Mouse (Mus musculus): Measurements from ENCODE around the gene Gm13030. TPM values are rescaled to one million over a fixed set of nuclear protein-coding genes. Genes with fewer than 3 reads are reported as not detected.
"Not testable (repeated sequence)": the region's sequence is repeated elsewhere in the genome, so short reads cannot be mapped to it uniquely, and the experiment has no call there.

Gene Gm13030
- polyA plus RNA-seq, 1 experiment: not detected

DNA sequence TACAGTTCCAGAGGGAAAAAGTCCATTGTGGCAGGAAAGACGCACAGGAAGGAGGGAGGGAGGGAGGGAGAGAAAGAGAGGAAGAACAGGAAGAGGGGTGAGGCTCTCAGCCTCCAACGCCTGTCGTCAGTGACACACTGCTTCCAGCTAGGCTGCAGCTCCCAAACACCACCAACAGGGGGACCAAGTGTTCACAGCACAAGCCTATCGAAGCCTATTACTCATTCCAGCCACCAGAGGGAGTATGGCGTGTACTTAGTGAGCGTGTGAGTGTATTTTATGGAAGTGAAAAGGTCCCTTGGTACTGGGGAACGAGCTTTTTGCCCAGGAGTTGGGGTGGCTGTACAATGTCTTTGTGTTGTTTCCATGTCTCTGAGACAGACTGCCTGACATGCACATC, 17.3 kb downstream of the Gm13030 start:
- Histone ChIP-seq H3K4me3 (ENCODE audit: insufficient read depth, low read depth, low read length) (no peak overlapping the region), H3K4me1 (ENCODE audit: control insufficient read depth, insufficient read depth, insufficient read length, low read length) (no peaks in the 10 kb centered on the region), H3K27ac (replicated peaks; ENCODE audit: low read depth, low read length) (no peak overlapping the region)

DNA sequence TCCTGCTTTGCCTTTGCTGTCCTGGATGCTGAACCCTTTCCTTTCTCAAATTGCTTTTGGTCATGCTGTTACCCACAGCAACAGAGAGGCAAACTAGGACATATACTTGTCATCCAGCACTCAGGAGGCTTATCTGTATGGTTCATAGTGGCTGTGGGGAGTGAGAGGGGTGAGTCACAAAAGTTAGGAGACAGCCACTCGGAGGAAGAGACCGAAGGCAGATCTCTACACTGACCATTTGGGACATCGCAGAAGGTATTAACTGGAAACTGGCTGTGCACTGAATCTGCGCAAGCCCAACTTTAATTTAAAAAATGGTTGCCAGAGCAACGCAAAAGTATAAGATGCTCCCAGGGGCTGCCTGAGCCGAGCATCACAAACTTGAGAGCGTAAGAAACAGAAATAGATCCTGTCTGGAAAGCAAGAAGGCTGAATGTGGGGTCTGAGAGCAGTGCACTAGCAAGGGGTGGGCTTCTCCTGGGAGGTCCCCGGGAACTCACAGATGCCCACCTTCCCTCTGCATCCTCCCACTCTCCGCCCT, 18.6 kb downstream of the Gm13030 start:
- Histone ChIP-seq H3K4me3 (ENCODE audit: insufficient read depth, low read depth, low read length) (no peak overlapping the region), H3K27ac (replicated peaks; ENCODE audit: low read depth, low read length) (no peak overlapping the region), H3K4me1 (ENCODE audit: control insufficient read depth, insufficient read depth, insufficient read length, low read length) (no peaks in the 10 kb centered on the region)

GRCm38 (mm10) chr4:138852961-138853360, 20.8 kb downstream of the Gm13030 start:
- H3K27ac ChIP-seq (replicated peaks; ENCODE audit: low read depth, low read length): no peak overlapping the region
- H3K4me3 ChIP-seq (ENCODE audit: insufficient read depth, low read depth, low read length): no peak overlapping the region
- no peaks in the 10 kb centered on the region for H3K4me1 ChIP-seq (ENCODE audit: control insufficient read depth, insufficient read depth, insufficient read length, low read length)

DNA sequence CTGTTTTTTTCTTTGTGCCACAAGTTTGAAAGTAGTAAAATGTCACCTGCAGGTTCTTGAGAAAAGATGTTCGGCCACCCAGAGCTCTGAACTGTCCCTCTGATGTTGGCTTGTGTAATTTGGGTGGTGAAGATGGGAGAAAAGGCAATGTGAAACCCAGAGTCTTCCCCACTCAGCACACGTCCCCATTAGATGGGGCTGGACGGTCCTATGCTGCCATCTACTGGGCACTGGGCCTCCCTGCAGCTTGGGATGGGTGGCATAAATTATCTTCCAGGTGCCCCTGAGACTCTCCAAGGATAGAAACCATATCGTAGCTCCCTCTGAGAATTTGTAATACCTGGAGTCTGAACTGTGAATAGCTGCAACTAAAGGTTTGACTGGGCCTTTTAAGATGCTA, 22.3 kb downstream of the Gm13030 start:
- no peaks in the 10 kb centered on the region for H3K4me1 ChIP-seq (ENCODE audit: control insufficient read depth, insufficient read depth, insufficient read length, low read length)
- H3K4me3 ChIP-seq (ENCODE audit: insufficient read depth, low read depth, low read length): no peak overlapping the region
- no peak overlapping the region for H3K27ac ChIP-seq (replicated peaks; ENCODE audit: low read depth, low read length)

GRCm38 (mm10) chr4:138841386-138841785, 32.4 kb downstream of the Gm13030 start:
- Histone ChIP-seq H3K4me1 (ENCODE audit: control insufficient read depth, insufficient read depth, insufficient read length, low read length) (no peaks in the 10 kb centered on the region), H3K4me3 (ENCODE audit: insufficient read depth, low read depth, low read length) (no peak overlapping the region), H3K27ac (replicated peaks; ENCODE audit: low read depth, low read length) (no peak overlapping the region)

- Histone ChIP-seq H3K4me1 (ENCODE audit: control insufficient read depth, insufficient read depth, insufficient read length, low read length) (no peaks in the 10 kb centered on the region), H3K4me3 (ENCODE audit: insufficient read depth, low read depth, low read length) (no peak overlapping the region), H3K27ac (replicated peaks; ENCODE audit: low read depth, low read length) (no peak overlapping the region)
These were observed 33.0 kb downstream of the Gm13030 start for GRCm38 (mm10) chr4:138840726-138841125.

- Histone ChIP-seq H3K4me1 (ENCODE audit: control insufficient read depth, insufficient read depth, insufficient read length, low read length) (no peaks in the 10 kb centered on the region), H3K27ac (replicated peaks; ENCODE audit: low read depth, low read length) (no peak overlapping the region), H3K4me3 (ENCODE audit: insufficient read depth, low read depth, low read length) (no peak overlapping the region)
These were observed 34.0 kb downstream of the Gm13030 start for GRCm38 (mm10) chr4:138839806-138840205.

- no peak overlapping the region for H3K27ac ChIP-seq (replicated peaks; ENCODE audit: low read depth, low read length)
- H3K4me1 ChIP-seq (ENCODE audit: control insufficient read depth, insufficient read depth, insufficient read length, low read length): no peaks in the 10 kb centered on the region
- H3K4me3 ChIP-seq (ENCODE audit: insufficient read depth, low read depth, low read length): no peak overlapping the region
These were observed 46.6 kb downstream of the Gm13030 start for GRCm38 (mm10) chr4:138827147-138827546.

- Histone ChIP-seq H3K27ac (replicated peaks; ENCODE audit: low read depth, low read length) (no peak overlapping the region), H3K4me3 (ENCODE audit: insufficient read depth, low read depth, low read length) (no peak overlapping the region), H3K4me1 (ENCODE audit: control insufficient read depth, insufficient read depth, insufficient read length, low read length) (no peaks in the 10 kb centered on the region)
These were observed 47.8 kb downstream of the Gm13030 start for GRCm38 (mm10) chr4:138825751-138826567.

DNA sequence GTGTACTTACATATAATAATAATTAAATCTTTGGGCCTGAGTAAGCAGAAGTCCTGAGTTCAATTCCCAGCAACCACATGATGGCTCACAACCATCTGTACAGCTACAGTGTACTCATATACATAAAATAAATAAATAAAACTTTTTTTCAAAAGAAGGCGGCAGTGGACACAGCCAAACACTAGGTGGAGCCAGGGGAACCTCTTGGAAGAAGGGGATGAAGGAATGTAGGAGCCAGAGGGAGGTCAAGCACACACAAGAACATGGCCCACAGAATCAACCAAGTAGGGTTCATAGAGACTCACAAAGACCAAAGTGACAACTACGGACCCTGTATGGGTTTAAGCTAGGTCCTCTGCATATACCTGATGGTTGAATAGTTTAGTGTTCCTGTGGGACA, 49.1 kb downstream of the Gm13030 start:
- Histone ChIP-seq H3K27ac (replicated peaks; ENCODE audit: low read depth, low read length) (no peak overlapping the region), H3K4me1 (ENCODE audit: control insufficient read depth, insufficient read depth, insufficient read length, low read length) (no peaks in the 10 kb centered on the region), H3K4me3 (ENCODE audit: insufficient read depth, low read depth, low read length) (no peak overlapping the region)

- H3K4me1 ChIP-seq (ENCODE audit: control insufficient read depth, insufficient read depth, insufficient read length, low read length); H3K4me3 ChIP-seq (ENCODE audit: insufficient read depth, low read depth, low read length); H3K27ac ChIP-seq (replicated peaks; ENCODE audit: low read depth, low read length): not testable (repeated sequence)
These were observed 49.6 kb downstream of the Gm13030 start for GRCm38 (mm10) chr4:138824161-138824560.

- no peak overlapping the region for H3K27ac ChIP-seq (replicated peaks; ENCODE audit: low read depth, low read length)
- no peaks in the 10 kb centered on the region for H3K4me1 ChIP-seq (ENCODE audit: control insufficient read depth, insufficient read depth, insufficient read length, low read length)
These were observed 52.7 kb downstream of the Gm13030 start for GRCm38 (mm10) chr4:138821036-138821435.

More at GRCm38 (mm10) chr4:138821036-138821435, 52.7 kb downstream of the Gm13030 start:
- H3K4me3 ChIP-seq (ENCODE audit: insufficient read depth, low read depth, low read length): no peak overlapping the region

Other genes with a start within 250 kb of the Gm13030 start
- not detected in 2 replicates for gene Vwa5b1, start 238.1 kb downstream of the Gm13030 start, polyA plus RNA-seq (2012; ENCODE audit: insufficient read depth, insufficient read length, missing spikeins)
- gene Pla2g2c, start 149.2 kb downstream of the Gm13030 start, polyA plus RNA-seq (2012; ENCODE audit: insufficient read depth, insufficient read length, missing spikeins): not detected in 2 replicates
- not detected in 2 replicates for gene Ubxn10, start 136.8 kb downstream of the Gm13030 start, polyA plus RNA-seq (2012; ENCODE audit: insufficient read depth, insufficient read length, missing spikeins)
- gene Pla2g2f, start 116.3 kb downstream of the Gm13030 start, polyA plus RNA-seq (2012; ENCODE audit: insufficient read depth, insufficient read length, missing spikeins): not detected in 2 replicates
- 1.9 and 4.9 TPM in 2 replicates for gene Pla2g2d, start 98.2 kb downstream of the Gm13030 start, polyA plus RNA-seq (2012; ENCODE audit: insufficient read depth, insufficient read length, missing spikeins)
- 1.5 TPM in 1 of 2 replicates, not detected in the other for gene Pla2g5, start 10.5 kb downstream of the Gm13030 start, polyA plus RNA-seq (2012; ENCODE audit: insufficient read depth, insufficient read length, missing spikeins)
- gene Pla2g2e, start 4.0 kb upstream of the Gm13030 start, polyA plus RNA-seq (2012; ENCODE audit: insufficient read depth, insufficient read length, missing spikeins): 4.0 TPM in 1 of 2 replicates, not detected in the other
- gene Otud3, start 40.0 kb upstream of the Gm13030 start, polyA plus RNA-seq (2012; ENCODE audit: insufficient read depth, insufficient read length, missing spikeins): 4.5 and 5.2 TPM in 2 replicates
- gene Rnf186, start 93.1 kb upstream of the Gm13030 start, polyA plus RNA-seq (2012; ENCODE audit: insufficient read depth, insufficient read length, missing spikeins): not detected in 2 replicates
- 10.3 and 12.2 TPM in 2 replicates for gene Tmco4, start 98.9 kb upstream of the Gm13030 start, polyA plus RNA-seq (2012; ENCODE audit: insufficient read depth, insufficient read length, missing spikeins)
- not detected in 2 replicates for gene Htr6, start 201.6 kb upstream of the Gm13030 start, polyA plus RNA-seq (2012; ENCODE audit: insufficient read depth, insufficient read length, missing spikeins)
- gene Nbl1, start 219.0 kb upstream of the Gm13030 start, polyA plus RNA-seq (2012; ENCODE audit: insufficient read depth, insufficient read length, missing spikeins): 6.3 and 11.7 TPM in 2 replicates